Mouse (Mus musculus) heart, postnatal 0 days (tissue): ENCODE measurements at regions not wholly inside any gene's neighbourhood (a gene's known extent, or its start where the extent isn't known, plus 50 kb on each side); places are given as distances from the start of the nearest gene placed in this dataset.

Experiments used
- ATAC-seq: fragments of 200-750 bp; cut with Nextera tagmentation; 2 replicates; pipeline ENCODE4 v1.8.0; 2017; ENCODE audit warnings: low read depth, moderate number of reproducible peaks, moderate library complexity; ENCODE audit not compliant: insufficient read depth
- DNase-seq: peaks from one replicate; pipeline ENCODE4 v3.0.0-alpha.2; 2016; ENCODE audit warnings: low spot score
- H3K27ac ChIP-seq: fragments of 300-500 bp; sonication (generic); 2 replicates; pipeline ENCODE4 v1.5.1; 2014; ENCODE audit warnings: low read depth, mild to moderate bottlenecking
- H3K27me3 ChIP-seq: fragments of 300-500 bp; sonication (generic); 2 replicates; pipeline ENCODE4 v1.6.1; 2014; ENCODE audit warnings: low read length, mixed read lengths; ENCODE audit not compliant: control insufficient read depth, insufficient read depth
- H3K36me3 ChIP-seq: fragments of 300-500 bp; sonication (generic); replicated peaks from 2 replicates; pipeline ENCODE4 v1.6.1; 2014; ENCODE audit warnings: low read length, mixed read lengths; ENCODE audit not compliant: control insufficient read depth, insufficient read depth
- H3K4me1 ChIP-seq: fragments of 300-500 bp; sonication (generic); 2 replicates; pipeline ENCODE4 v1.6.1; 2014; ENCODE audit warnings: antibody characterized with exemption; ENCODE audit not compliant: control insufficient read depth, insufficient read depth
- H3K4me2 ChIP-seq: fragments of 300-500 bp; sonication (generic); 2 replicates; pipeline ENCODE4 v1.6.1; 2014; ENCODE audit warnings: low read depth, mild to moderate bottlenecking, low read length, moderate library complexity
- H3K4me3 ChIP-seq: fragments of 300-500 bp; sonication (generic); 2 replicates; pipeline ENCODE4 v1.5.1; 2014; ENCODE audit warnings: low read depth, low read length
- H3K9ac ChIP-seq: fragments of 300-500 bp; sonication (generic); replicated peaks from 2 replicates; pipeline ENCODE4 v1.6.1; 2014; ENCODE audit warnings: low read depth, low read length, mixed read lengths
- H3K9me3 ChIP-seq: fragments of 300-500 bp; sonication (generic); replicated peaks from 2 replicates; pipeline ENCODE4 v1.6.1; 2016; ENCODE audit warnings: low read length; ENCODE audit not compliant: control insufficient read depth
- CTCF ChIP-seq: IDR thresholded peaks from 2 replicates; pipeline ENCODE4 v1.5.1; 2016; ENCODE audit warnings: antibody characterized with exemption, control low read depth, low read depth
- EP300 ChIP-seq: IDR thresholded peaks from 2 replicates; pipeline ENCODE4 v1.6.1; 2016; ENCODE audit warnings: antibody characterized with exemption, low read depth
- WGBS: fragments of 180-500 bp; shearing (Covaris S2); extraction: QIAGEN DNeasy Blood & Tissue Kit; methylation state at CpG from one replicate; pipeline ENCODE4 v1.1.7; 2014; 5-methylcytosine and 5-hydroxymethylcytosine counted together

DNA sequence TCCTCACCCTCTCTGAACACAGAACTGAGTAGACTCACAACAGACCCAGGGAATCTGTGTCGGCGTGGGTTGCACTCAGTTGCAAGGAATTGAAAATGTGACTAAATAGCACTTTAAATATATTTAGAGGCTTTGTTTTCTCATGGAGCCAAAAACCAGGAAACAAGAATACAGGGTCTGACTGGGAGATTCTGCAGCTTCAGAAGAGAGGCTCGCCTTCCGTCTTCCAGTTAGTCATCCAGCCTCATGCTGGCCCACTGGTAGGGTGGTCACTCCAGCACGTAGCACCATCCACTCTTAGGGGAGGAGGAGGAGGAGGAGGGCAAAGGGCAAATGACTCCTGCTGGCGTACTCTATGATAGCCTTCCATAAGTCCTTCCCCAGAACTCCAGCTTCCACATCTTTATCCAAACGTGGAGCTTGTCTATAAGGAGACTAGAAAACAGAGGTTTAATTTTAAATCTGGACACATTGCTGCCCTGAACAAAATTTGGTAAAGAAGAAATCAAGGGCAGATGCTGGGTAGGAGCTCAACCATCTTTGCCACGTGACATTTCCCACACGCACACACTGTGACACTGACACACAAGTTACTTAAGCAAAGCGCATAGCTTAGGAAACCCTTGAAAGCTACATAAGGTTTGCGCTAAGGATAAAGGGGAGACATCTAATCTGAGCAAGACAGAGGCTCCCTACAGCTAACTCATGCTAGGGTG is 60.8 kb downstream of the Mis18a start:
- no peak overlapping the region for H3K9ac ChIP-seq
- 0 out of 2 replicates have a peak, but pooled peaks cover 6% of the 10 kb centered on the region for H3K27me3 ChIP-seq
- no peak overlapping the region for H3K27ac ChIP-seq
- no peaks in the 10 kb centered on the region for H3K36me3 ChIP-seq
- H3K4me2 ChIP-seq: no peak overlapping the region
- H3K9me3 ChIP-seq: 0 out of 2 replicates have a peak, but pooled peaks cover 4% of the 10 kb centered on the region
- no peaks in the 10 kb centered on the region for H3K4me1 ChIP-seq
- ATAC-seq (no peak), DNase-seq (no peak)
- 85% methylated on average over 11 of the region's 11 CpGs for WGBS
- H3K4me3 ChIP-seq: no peak overlapping the region
- no peak for TF ChIP-seq EP300
- no peak for TF ChIP-seq CTCF

DNA sequence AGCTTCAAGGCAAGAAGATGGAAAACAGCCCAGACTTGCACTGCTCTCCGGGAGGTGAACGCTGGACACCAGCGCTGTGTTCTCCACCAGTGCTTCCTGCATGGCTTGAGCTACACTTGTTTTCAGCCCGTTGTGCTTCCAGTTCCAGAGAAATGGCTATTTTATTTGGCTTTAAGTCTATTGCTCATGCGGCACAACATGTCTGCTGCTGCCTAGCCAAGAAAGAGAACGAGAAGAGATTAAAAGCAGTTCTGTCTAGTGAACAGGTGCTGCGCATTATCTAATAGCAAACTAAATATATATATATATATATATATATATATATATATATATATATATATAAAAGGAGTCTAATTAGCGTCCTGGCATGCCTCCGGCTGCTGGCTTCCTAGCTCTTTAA is 63.1 kb downstream of the Mis18a start:
- ATAC-seq: no peak
- no peak for DNase-seq
- Histone ChIP-seq H3K4me3 (no peak overlapping the region), H3K9ac (no peak overlapping the region), H3K27me3 (0 out of 2 replicates have a peak, but pooled peaks cover 6% of the 10 kb centered on the region), H3K9me3 (0 out of 2 replicates have a peak, but pooled peaks cover 4% of the 10 kb centered on the region), H3K36me3 (no peaks in the 10 kb centered on the region), H3K4me2 (no peak overlapping the region), H3K4me1 (no peaks in the 10 kb centered on the region), H3K27ac (no peak overlapping the region)
- WGBS: 66% methylated on average over 9 of the region's 9 CpGs
- TF ChIP-seq EP300: no peak

DNA sequence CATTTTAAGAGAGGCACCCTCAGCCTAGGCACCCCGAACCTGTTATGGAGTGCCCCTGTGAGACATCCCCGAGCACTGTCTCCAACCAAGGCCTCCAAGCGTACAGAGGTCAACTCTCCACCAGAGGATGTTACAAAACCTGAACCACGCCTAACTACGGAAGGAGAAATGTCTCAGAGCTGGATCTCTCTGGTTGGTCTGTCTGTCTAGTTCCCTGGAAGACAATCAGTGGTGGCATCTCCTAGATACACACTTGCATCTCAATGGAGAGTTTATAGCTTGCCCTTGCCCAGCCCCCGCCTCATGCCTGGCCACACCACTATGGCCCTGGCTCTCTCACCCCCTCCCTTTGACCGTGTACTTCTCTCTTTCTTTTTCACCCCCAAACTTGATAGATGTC is 69.2 kb downstream of the Mis18a start:
- Histone ChIP-seq H3K4me1 (no peaks in the 10 kb centered on the region), H3K4me3 (no peak overlapping the region), H3K27me3 (no peaks in the 10 kb centered on the region), H3K9me3 (no peaks in the 10 kb centered on the region), H3K27ac (no peak overlapping the region), H3K9ac (no peak overlapping the region), H3K4me2 (no peak overlapping the region), H3K36me3 (no peaks in the 10 kb centered on the region)
- TF ChIP-seq CTCF (no peak), EP300 (no peak)
- ATAC-seq (no peak), DNase-seq (no peak)
- 88% methylated on average over 7 of the region's 7 CpGs for WGBS

DNA sequence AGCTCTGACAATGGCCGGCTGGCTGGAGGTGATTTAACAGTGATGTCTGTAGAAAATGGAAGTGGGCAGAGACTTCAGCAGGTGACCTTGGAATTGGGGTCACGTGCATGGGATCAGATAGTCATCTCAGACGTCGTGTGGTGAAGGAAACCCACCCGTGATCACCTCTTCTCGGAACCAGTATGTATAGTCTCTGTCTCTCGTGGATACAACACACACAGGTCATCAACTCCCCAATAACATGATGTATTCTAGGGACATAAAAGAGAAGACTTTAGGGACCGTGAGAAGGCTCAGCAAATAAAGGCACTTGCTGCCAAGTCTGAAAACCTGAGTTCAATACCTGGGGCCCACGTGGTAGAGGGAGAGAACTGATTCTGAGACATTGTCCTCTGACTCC is 70.2 kb downstream of the Mis18a start:
- DNase-seq (no peak), ATAC-seq (no peak)
- Histone ChIP-seq H3K4me2 (no peak overlapping the region), H3K27ac (no peak overlapping the region), H3K4me3 (no peak overlapping the region), H3K9me3 (no peaks in the 10 kb centered on the region), H3K27me3 (no peaks in the 10 kb centered on the region), H3K9ac (no peak overlapping the region), H3K4me1 (no peaks in the 10 kb centered on the region), H3K36me3 (no peaks in the 10 kb centered on the region)
- TF ChIP-seq EP300 (no peak), CTCF (no peak)
- WGBS: 74% methylated on average over 9 of the region's 9 CpGs

DNA sequence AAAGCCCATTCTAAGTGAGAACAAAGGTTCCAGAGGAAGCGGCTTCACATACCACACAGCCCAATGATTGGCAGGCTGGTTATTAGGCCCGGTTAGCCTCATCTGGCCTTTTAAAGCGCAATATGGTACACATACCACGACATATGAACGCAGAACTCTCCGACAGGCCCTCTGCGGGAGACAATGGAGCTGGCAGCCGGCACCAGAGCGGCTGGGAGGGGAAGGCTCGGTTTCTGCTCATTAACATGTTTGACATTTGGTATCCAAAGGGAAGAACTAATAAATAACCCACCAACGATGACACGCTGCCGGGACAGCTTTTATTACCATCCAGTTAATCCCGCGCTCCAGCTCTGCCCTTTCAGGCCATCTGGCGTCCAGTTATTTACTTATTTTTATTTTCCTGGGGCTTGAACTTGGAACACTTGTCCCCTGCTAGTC is 70.6 kb downstream of the Mis18a start:
- Histone ChIP-seq H3K4me1 (no peaks in the 10 kb centered on the region), H3K9me3 (no peaks in the 10 kb centered on the region), H3K27me3 (no peaks in the 10 kb centered on the region), H3K4me3 (no peak overlapping the region), H3K9ac (no peak overlapping the region), H3K36me3 (no peaks in the 10 kb centered on the region), H3K27ac (no peak overlapping the region), H3K4me2 (no peak overlapping the region)
- ATAC-seq: no peak
- TF ChIP-seq CTCF: no peak
- TF ChIP-seq EP300: no peak
- no peak for DNase-seq
- 74% methylated on average over 16 of the region's 16 CpGs for WGBS

DNA sequence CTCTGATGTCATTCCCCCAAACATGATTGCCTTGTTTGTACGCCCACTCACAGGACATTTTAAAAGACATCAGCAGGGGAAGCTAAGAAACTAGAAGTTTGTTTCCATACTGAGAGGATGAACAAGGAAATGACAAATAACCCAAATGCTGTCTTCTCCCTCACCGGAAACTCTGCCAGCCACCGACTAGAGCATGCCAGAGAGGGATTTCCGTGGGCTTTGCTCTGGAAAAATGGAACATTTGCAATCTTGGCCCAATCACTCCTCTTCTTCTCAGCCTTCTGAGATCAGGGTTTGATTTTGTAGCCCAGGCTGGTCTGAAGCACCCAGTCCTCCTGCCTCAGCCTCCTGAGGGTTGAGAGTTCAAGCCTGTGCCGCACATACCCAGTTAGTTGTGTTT is 72.4 kb downstream of the Mis18a start:
- H3K4me3 ChIP-seq: no peak overlapping the region
- no peaks in the 10 kb centered on the region for H3K36me3 ChIP-seq
- WGBS: 88% methylated on average over 5 of the region's 5 CpGs
- H3K4me1 ChIP-seq: no peaks in the 10 kb centered on the region
- H3K9me3 ChIP-seq: no peaks in the 10 kb centered on the region
- no peaks in the 10 kb centered on the region for H3K27me3 ChIP-seq
- H3K9ac ChIP-seq: no peak overlapping the region
- no peak overlapping the region for H3K4me2 ChIP-seq
- no peak overlapping the region for H3K27ac ChIP-seq
- ATAC-seq (no peak), DNase-seq (no peak)
- TF ChIP-seq EP300 (no peak), CTCF (no peak)
